Mouse (Mus musculus): ENCODE results near the gene Uxt. TPM values are rescaled to one million over a fixed set of nuclear protein-coding genes. Genes with fewer than 3 reads are reported as not detected.

Gene Uxt
- 10 to 100 TPM; 31.4 to 36.9 TPM for total RNA-seq (2021)

GRCm38 (mm10) chrX:20961477-20962378 is at the start of gene Uxt:
Gene Uxt, minus strand, starts transcription at chrX:20962017.
- peak; percentile 76 for DNase-seq (ENCODE audit: low spot score)
- intact Hi-C loops (cut with DNase I), result loop anchor here (5.0 kb wide), 1 partner anchor 101 kb away; the partner anchor contains the start of gene Zfp182

GRCm38 (mm10) chrX:20980901-20981300 is 19.1 kb upstream of the Uxt start:
- intact Hi-C loops (cut with DNase I), result no loop called here
- no peak for DNase-seq (ENCODE audit: low spot score)

- DNase-seq (ENCODE audit: low spot score), result peak; percentile 81
- intact Hi-C loops (cut with DNase I), result no loop called here
Observed at GRCm38 (mm10) chrX:20950191-20950880, 11.5 kb downstream of the Uxt start, which contains the start of gene Elk1. Gene Elk1, minus strand, starts transcription at chrX:20950608.

DNA sequence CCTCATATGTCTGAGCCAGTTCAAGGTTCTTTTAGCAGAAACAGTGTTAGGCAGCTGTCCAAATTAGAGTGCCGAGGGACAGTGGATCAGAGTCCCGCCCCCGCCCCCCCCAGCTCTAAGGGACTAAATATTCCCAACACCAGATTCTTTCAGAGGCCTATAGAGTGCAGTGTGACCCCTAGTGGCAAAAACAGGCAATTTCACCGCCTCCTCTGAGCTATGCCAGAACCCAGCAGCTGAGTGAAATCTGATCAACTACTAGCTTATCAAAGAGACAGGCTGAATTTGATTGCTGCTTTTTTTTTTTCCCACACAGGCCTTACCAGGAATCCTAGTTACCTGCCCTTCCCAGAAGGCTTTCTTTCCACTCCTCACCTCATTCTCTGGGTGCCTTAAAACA is 15.8 kb downstream of the Uxt start:
- no peak for DNase-seq (ENCODE audit: low spot score)
- intact Hi-C loops (cut with DNase I), result loop anchor here (5.0 kb wide), 3 partner anchors 99 to 284 kb away; no protein-coding TSS in a partner anchor

DNA sequence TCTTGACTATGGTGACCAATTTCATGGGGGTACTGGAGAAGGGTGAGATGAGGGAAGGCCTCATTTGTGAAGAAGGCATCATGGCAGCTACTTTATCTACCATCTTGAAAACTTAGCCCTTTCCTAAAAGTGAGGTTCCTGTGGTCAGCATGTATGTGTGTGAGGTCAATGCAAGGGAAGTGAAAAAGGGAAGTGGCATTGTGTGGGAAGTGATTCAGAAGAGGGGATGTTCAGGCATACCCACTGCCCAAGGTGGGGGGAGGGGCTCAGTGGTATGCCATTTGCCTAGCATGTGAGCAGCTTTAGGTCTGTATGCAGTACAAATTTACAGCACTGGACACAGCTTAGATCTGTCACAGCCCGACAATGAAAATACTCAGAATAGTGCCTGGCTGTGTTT is 29.9 kb downstream of the Uxt start:
- DNase-seq (ENCODE audit: low spot score), result no peak
- intact Hi-C loops (cut with DNase I), result no loop called here

DNA sequence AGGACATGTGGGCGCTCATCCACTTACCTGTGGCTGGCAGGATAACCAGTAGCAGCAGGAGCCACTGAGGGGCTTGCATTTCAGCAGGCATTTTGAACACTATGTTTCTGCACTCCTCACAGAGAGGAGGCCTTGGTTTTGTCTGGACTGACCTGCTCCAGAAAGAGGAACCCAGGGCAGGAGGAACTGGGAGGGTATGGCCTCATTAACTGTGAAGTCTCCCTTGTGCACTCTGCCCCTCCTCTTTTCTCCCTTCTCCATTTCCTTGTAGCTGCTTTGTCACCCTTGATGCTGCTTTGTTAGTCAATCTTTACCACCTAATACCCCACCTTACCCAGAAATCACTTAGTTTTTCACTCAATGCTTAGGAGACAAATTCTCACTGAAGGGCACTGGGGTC is 30.5 kb downstream of the Uxt start, which contains the start of gene Cfp:
TSS of gene Cfp (minus strand) at position 192 of the 400 bp plus-strand sequence.
- intact Hi-C loops (cut with DNase I), result no loop called here
- no peak for DNase-seq (ENCODE audit: low spot score)

DNA sequence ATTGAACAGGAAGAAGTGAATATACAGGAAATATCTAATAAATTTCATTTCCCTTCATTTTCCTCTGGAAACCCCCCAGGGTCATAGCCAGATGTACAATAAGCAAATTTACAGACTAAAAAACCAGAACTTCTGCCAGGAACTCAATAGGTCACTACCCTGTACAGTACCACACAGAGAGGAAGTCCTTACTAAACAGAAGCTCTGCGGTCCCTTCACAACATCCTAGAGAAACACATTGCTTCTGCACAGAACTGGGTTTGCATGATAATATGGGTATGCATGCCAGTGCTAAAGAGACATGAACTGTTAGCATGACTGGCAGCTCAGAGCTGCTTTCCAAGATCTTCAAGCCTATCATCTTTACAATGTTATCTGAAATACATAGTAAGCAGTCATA is 32.0 kb downstream of the Uxt start:
- intact Hi-C loops (cut with DNase I), result no loop called here
- DNase-seq (ENCODE audit: low spot score), result no peak

DNA sequence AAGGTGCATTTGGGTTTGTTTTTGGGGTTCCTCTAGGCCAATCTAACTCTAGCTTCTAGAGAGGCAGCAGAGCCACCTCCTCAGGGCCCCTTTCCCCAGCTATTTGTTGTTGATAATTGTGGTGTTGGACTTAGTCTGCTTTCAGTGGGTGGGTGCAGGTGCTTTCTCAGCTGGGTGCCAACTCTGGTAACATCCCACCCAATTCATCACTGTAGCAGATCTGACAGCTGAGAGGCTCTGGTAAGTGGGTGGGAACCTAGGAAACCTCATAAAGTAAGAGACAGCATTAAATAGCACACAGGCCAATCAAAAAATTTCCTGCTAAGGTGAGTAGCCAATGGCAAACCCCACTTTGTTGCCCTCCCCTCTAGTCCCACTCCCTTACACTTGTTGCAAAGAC is 36.8 kb downstream of the Uxt start:
- intact Hi-C loops (cut with DNase I), result loop anchor here (5.0 kb wide), 2 partner anchors 53 to 93 kb away; partner anchors contain the start of gene Timp1
- DNase-seq (ENCODE audit: low spot score), result no peak

DNA sequence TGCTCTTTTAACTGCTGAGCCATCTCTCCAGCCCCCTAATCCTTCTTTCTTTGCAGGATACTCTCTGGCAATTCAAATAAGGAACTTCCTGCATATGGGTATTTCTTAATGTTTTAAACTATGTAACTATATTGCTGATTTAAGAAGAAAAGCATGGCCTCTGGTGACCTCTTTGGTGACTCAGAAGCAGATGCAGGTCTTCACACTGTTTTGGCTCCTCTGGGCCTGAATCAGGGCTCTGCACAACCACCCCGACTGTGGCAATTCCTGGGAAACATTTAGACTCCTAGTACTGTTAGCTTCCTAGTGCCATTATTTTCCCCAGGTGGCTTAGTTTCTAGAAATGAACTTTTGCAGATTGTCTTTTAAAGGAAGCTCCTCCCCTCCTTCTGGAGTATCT is 38.3 kb downstream of the Uxt start:
- intact Hi-C loops (cut with DNase I), result loop anchor here (5.0 kb wide), 2 partner anchors 51 to 91 kb away; partner anchors contain the start of gene Timp1
- DNase-seq (ENCODE audit: low spot score), result no peak

DNA sequence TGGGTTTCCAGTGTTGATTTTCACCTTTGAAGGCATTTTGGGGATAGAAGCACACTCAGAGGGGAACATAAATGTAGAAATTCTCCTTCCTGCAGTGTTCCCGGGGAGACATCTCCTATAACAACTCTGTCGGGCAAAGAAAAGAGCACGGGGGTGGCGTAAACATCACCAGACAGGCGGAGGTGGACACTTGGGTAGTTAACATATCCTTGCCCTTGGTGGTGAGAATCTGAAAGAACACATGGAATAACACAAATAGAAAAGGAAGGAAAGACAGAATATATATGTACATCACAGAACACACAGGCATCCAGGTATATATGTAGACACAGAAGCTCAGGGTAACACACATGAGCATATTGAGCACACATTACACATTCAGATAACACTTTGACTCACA is 40.5 kb downstream of the Uxt start:
- no peak for DNase-seq (ENCODE audit: low spot score)
- intact Hi-C loops (cut with DNase I), result loop anchor here (5.0 kb wide), 2 partner anchors 49 to 89 kb away; partner anchors contain the start of gene Timp1

DNA sequence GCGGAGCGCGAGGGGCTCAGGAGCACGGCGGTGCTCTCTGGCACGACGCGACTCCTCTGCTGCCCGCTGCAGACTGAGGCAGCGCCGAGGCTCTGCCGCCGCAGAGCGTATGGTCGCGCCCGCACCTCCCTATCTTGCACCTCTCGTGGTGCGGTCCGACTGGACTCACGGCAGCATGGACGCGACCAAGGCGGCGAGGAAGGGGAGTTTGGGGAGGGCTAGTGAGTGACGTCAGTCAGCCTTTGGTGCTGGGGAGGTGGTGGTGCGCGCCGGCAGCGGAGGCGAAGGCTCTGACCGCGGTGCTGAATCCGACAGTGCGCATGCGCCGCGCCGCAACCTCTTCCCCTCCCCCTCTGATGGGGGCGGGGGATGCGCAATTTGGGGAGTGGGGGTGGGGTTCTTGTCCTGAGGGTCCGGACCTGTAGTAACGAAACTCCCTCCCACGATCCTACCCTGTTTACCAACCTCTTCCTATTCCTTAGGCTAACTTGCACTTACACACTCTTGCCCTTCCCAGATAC is 40.9 kb downstream of the Uxt start, which contains the start of gene Syn1:
TSS of gene Syn1 (minus strand) at position 161 of the 521 bp plus-strand sequence.
- DNase-seq (ENCODE audit: low spot score), result peak; percentile 42
- intact Hi-C loops (cut with DNase I), result loop anchor here (5.0 kb wide), 2 partner anchors 49 to 89 kb away; partner anchors contain the start of gene Timp1

GRCm38 (mm10) chrX:20920249-20920843 is 41.5 kb downstream of the Uxt start:
- intact Hi-C loops (cut with DNase I), result loop anchor here (5.0 kb wide), 2 partner anchors 48 to 88 kb away; partner anchors contain the start of gene Timp1
- DNase-seq (ENCODE audit: low spot score), result no peak

DNA sequence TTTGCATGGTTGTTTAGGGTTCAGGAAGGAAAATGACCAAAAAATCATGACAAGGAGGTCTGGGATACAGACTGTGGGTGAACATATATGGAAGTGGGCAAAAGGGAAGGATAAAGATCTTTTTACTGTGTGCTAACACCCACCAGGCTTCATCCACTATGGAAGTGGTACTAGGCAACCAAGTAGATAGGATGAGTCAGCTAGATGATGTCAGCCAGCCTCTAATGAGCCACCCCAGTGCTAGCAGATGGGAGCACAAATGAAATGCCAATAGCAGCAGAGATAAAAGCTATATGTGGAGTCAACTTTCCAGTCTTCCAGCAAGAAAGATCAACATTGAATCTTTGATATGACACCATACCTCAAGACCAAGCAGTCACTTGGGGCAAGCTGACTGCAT is 46.7 kb downstream of the Uxt start:
- intact Hi-C loops (cut with DNase I), result no loop called here
- DNase-seq (ENCODE audit: low spot score), result no peak

- intact Hi-C loops (cut with DNase I), result no loop called here
- no peak for DNase-seq (ENCODE audit: low spot score)
Observed at GRCm38 (mm10) chrX:20913726-20914125, 48.1 kb downstream of the Uxt start.

- intact Hi-C loops (cut with DNase I), result no loop called here
- no peak for DNase-seq (ENCODE audit: low spot score)
Observed at GRCm38 (mm10) chrX:20910074-20910473, 51.7 kb downstream of the Uxt start.

Other genes with a start within 250 kb of the Uxt start
- 10 to 100 TPM; 81.2 to 86.3 TPM for gene Araf, start 164.2 kb downstream of the Uxt start, total RNA-seq (2021)
- gene Timp1, start 91.9 kb downstream of the Uxt start, total RNA-seq (2021), result 1 to 10 TPM; 5.5 to 7.1 TPM
- gene Syn1, start 41.0 kb downstream of the Uxt start, total RNA-seq (2021), result under 1 TPM; 0.36 to 0.39 TPM
- gene Cfp, start 30.5 kb downstream of the Uxt start, total RNA-seq (2021), result 1 to 10 TPM; 8.3 to 9.7 TPM
- 10 to 100 TPM in 1 of 2 experiments, 1 to 10 TPM in 1; 9.6 to 10.2 TPM for gene Elk1, start 11.4 kb downstream of the Uxt start, total RNA-seq (2021)
- gene Zfp182, start 100.3 kb upstream of the Uxt start, total RNA-seq (2021), result 1 to 10 TPM; 3.4 to 3.8 TPM
- gene Spaca5, start 106.4 kb upstream of the Uxt start, total RNA-seq (2021), result not detected
- under 1 TPM; 0.56 to 0.78 TPM for gene Zfp300, start 127.5 kb upstream of the Uxt start, total RNA-seq (2021)
- not detected for gene Ssxa1, start 153.8 kb upstream of the Uxt start, total RNA-seq (2021)
- gene Gm21876, start 213.6 kb upstream of the Uxt start, total RNA-seq (2021), result not detected